Mouse (Mus musculus): ENCODE data around the gene Olfr1040. TPM values are rescaled to one million over a fixed set of nuclear protein-coding genes. Genes with fewer than 3 reads are reported as not detected.
"Not testable (repeated sequence)": the region's sequence is repeated elsewhere in the genome, so short reads cannot be mapped to it uniquely, and the experiment has no call there.

The Olfr1040 gene
- not detected for polyA plus RNA-seq (2012; fragmentation: generic; extraction: Trizol)

DNA sequence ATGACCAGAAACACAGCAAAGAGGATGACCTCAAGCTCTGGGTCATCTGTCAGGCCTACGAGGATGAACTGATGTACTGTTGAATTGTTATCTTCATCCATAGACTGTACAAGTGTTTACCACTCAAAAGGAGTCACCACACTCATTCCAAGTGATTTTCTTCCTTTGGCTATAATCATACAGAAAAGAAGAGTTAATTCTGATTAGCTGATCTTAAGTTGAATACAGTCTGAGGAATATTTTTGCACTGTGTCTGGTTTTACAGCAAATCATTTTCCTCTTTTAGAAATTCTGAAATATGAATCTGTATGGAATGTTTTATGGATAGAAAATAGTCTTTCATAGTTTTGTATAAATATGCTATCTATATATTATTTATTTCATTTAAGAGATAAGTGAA is at the start of gene Olfr1040:
TSS of gene Olfr1040 (minus strand) at position 101 of the 400 bp plus-strand sequence.
- H3K27me3 ChIP-seq (ENCODE audit: control insufficient read depth, insufficient read depth, insufficient read length) = no peaks in the 10 kb centered on the region
- H3K36me3 ChIP-seq (ENCODE audit: control insufficient read depth, insufficient read depth) = no peaks in the 10 kb centered on the region
- H3ac ChIP-seq (ENCODE audit: control insufficient read depth, insufficient read length) = no peak within 1 kb of the TSS
- H3K4me2 ChIP-seq (ENCODE audit: low read depth) = no peak within 1 kb of the TSS
- no peak within 1 kb of the TSS for H3K4me3 ChIP-seq
- no peaks in the 10 kb centered on the region for H3K79me2 ChIP-seq (ENCODE audit: control insufficient read depth, insufficient read depth)
- TF ChIP-seq POLR2AphosphoS2 (IDR thresholded peaks at IDR 0.05; ENCODE audit: insufficient read length, low read depth) (no peak), MYOD1 (IDR thresholded peaks at IDR 0.05; ENCODE audit: control insufficient read depth in 1 of 3, insufficient read length in 2 of 3, low read depth in 2 of 3) (no peak), POLR2A (IDR thresholded peaks at IDR 0.05; ENCODE audit: insufficient read length, low read depth) (no peak), TCF3 (IDR thresholded peaks at IDR 0.05; ENCODE audit: insufficient read length, low read depth) (no peak), REST (IDR thresholded peaks at IDR 0.05; ENCODE audit: insufficient read depth, insufficient read length) (no peak), TCF12 (IDR thresholded peaks at IDR 0.05; ENCODE audit: insufficient read depth, poor library complexity, severe bottlenecking) (no peak), USF1 (IDR thresholded peaks at IDR 0.05; ENCODE audit: low read depth) (no peak), CEBPB (IDR thresholded peaks at IDR 0.05; ENCODE audit: insufficient read depth, poor library complexity, severe bottlenecking) (no peak), MAX (IDR thresholded peaks at IDR 0.05; ENCODE audit: low read depth) (no peak), SRF (IDR thresholded peaks at IDR 0.05; ENCODE audit: control insufficient read depth, insufficient read length, low read depth) (no peak), MYOG (IDR thresholded peaks at IDR 0.05; ENCODE audit: control insufficient read depth in 1 of 3, insufficient read depth in 1 of 3, insufficient read length in 2 of 3, low read depth in 2 of 3) (no peak), E2F4 (IDR thresholded peaks at IDR 0.05; ENCODE audit: insufficient read depth) (no peak)

DNA sequence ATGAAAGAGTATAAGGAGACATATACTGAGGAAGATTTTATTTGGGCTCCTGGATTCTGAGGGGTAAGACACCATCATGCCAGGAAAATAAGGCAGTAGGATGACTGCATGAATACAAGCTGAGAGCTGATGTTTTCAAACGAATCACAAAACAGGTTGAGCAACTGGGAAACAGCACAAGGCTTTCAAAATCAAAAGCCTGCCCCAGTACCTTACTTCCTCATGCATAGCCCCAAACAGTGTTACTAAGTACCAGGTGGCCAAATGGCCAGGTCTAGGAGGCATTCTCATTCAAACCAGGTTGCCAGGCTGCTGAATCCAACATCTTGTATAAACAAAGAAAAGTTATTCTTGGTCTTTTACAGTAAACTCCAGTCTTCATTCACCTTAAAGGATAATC is 49.3 kb upstream of the Olfr1040 start:
- Histone ChIP-seq H3ac (ENCODE audit: control insufficient read depth, insufficient read length) (no peak overlapping the region), H3K4me2 (ENCODE audit: low read depth) (no peak overlapping the region), H3K4me3 (no peak overlapping the region), H3K36me3 (ENCODE audit: control insufficient read depth, insufficient read depth) (no peaks in the 10 kb centered on the region), H3K27me3 (ENCODE audit: control insufficient read depth, insufficient read depth, insufficient read length) (no peaks in the 10 kb centered on the region), H3K79me2 (ENCODE audit: control insufficient read depth, insufficient read depth) (no peaks in the 10 kb centered on the region)
- no peak for TF ChIP-seq TCF3 (IDR thresholded peaks at IDR 0.05; ENCODE audit: insufficient read length, low read depth)
- no peak for TF ChIP-seq MAX (IDR thresholded peaks at IDR 0.05; ENCODE audit: low read depth)

DNA sequence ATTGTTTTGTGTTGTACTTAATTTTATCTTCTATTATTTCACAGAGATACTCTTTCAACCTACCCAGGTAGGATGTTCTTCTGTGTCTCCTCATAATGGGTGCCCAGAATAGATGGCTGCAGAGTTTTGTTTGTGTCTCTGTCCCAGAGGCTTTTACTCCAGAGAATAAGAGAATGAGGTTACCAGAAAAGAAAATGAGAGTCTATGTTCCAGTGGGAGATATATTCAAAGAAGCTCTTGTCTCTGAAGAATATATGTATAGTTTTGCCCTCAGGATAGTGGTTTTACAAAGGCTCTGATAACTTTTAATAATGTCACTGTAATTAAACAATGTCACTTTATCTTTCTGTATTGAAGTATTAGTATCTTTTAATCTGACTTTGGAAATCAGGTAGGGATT is 39.1 kb upstream of the Olfr1040 start, which contains the start of gene Olfr52:
TSS of gene Olfr52 (minus strand) at position 101 of the 400 bp plus-strand sequence.
- no peaks in the 10 kb centered on the region for H3K79me2 ChIP-seq (ENCODE audit: control insufficient read depth, insufficient read depth)
- no peak within 1 kb of the TSS for H3ac ChIP-seq (ENCODE audit: control insufficient read depth, insufficient read length)
- no peaks in the 10 kb centered on the region for H3K36me3 ChIP-seq (ENCODE audit: control insufficient read depth, insufficient read depth)
- no peak within 1 kb of the TSS for H3K4me2 ChIP-seq (ENCODE audit: low read depth)
- no peak within 1 kb of the TSS for H3K4me3 ChIP-seq
- H3K27me3 ChIP-seq (ENCODE audit: control insufficient read depth, insufficient read depth, insufficient read length) = no peaks in the 10 kb centered on the region
- TF ChIP-seq REST (IDR thresholded peaks at IDR 0.05; ENCODE audit: insufficient read depth, insufficient read length) (no peak), CEBPB (IDR thresholded peaks at IDR 0.05; ENCODE audit: insufficient read depth, poor library complexity, severe bottlenecking) (no peak), MYOG (IDR thresholded peaks at IDR 0.05; ENCODE audit: control insufficient read depth in 1 of 3, insufficient read depth in 1 of 3, insufficient read length in 2 of 3, low read depth in 2 of 3) (no peak)

DNA sequence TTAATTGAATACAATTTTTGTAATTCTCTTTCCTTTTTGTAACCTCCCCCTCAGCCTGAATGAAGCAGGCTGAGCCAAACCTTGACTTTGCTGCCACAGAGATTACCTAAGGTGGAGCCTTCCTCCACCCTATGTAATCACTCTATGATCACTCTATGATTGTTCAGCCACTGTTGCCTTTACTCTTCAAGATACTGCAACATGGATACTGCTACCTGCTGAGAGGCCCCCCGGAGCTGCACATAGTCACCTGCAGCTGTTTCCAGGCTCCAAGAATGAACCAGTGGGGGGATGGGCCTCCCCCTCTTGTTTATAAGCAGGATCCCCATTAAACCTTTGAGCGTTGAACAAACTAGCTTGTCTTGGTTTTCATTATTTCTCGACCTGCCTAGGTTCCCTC is 33.4 kb upstream of the Olfr1040 start:
- H3K27me3 ChIP-seq (ENCODE audit: control insufficient read depth, insufficient read depth, insufficient read length) = no peaks in the 10 kb centered on the region
- H3K4me2 ChIP-seq (ENCODE audit: low read depth) = no peak overlapping the region
- H3K36me3 ChIP-seq (ENCODE audit: control insufficient read depth, insufficient read depth) = no peaks in the 10 kb centered on the region
- H3K79me2 ChIP-seq (ENCODE audit: control insufficient read depth, insufficient read depth) = no peaks in the 10 kb centered on the region
- H3ac ChIP-seq (ENCODE audit: control insufficient read depth, insufficient read length) = no peak overlapping the region
- no peak overlapping the region for H3K4me3 ChIP-seq
- no peak for TF ChIP-seq MAX (IDR thresholded peaks at IDR 0.05; ENCODE audit: low read depth)
- TF ChIP-seq TCF12 (IDR thresholded peaks at IDR 0.05; ENCODE audit: insufficient read depth, poor library complexity, severe bottlenecking) = no peak
- TF ChIP-seq REST (IDR thresholded peaks at IDR 0.05; ENCODE audit: insufficient read depth, insufficient read length) = no peak
- no peak for TF ChIP-seq TCF3 (IDR thresholded peaks at IDR 0.05; ENCODE audit: insufficient read length, low read depth)
- TF ChIP-seq POLR2AphosphoS2 (IDR thresholded peaks at IDR 0.05; ENCODE audit: insufficient read length, low read depth) = no peak
- no peak for TF ChIP-seq E2F4 (IDR thresholded peaks at IDR 0.05; ENCODE audit: insufficient read depth)
- TF ChIP-seq SRF (IDR thresholded peaks at IDR 0.05; ENCODE audit: control insufficient read depth, insufficient read length, low read depth) = no peak
- TF ChIP-seq MYOG (IDR thresholded peaks at IDR 0.05; ENCODE audit: control insufficient read depth in 1 of 3, insufficient read depth in 1 of 3, insufficient read length in 2 of 3, low read depth in 2 of 3) = no peak

DNA sequence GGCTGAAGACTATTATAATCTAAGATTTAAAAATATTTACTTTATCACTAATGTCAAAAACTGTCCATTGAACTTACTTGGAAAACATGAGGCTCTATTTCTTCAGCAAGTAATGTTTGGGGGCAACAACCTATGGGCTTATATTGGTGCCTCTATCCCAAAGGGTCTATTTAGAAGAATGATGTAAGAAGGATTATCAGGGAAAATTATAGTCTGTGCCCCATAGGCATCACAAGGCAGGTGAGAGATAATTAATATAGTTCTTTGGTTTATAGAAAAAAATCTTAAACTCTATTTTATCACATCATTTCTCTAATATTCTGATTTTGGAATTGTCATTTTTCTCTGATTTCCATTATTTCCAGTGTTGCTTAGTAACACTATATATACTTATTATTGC is 31.2 kb upstream of the Olfr1040 start, which contains the start of gene Olfr1044:
TSS of gene Olfr1044 (minus strand) at position 101 of the 400 bp plus-strand sequence.
- no peak within 1 kb of the TSS for H3ac ChIP-seq (ENCODE audit: control insufficient read depth, insufficient read length)
- TF ChIP-seq REST (IDR thresholded peaks at IDR 0.05; ENCODE audit: insufficient read depth, insufficient read length) (no peak), MYOD1 (IDR thresholded peaks at IDR 0.05; ENCODE audit: control insufficient read depth in 1 of 3, insufficient read length in 2 of 3, low read depth in 2 of 3) (no peak), MAX (IDR thresholded peaks at IDR 0.05; ENCODE audit: low read depth) (no peak), POLR2A (IDR thresholded peaks at IDR 0.05; ENCODE audit: insufficient read length, low read depth) (no peak)
- no peaks in the 10 kb centered on the region for H3K27me3 ChIP-seq (ENCODE audit: control insufficient read depth, insufficient read depth, insufficient read length)
- H3K79me2 ChIP-seq (ENCODE audit: control insufficient read depth, insufficient read depth) = no peaks in the 10 kb centered on the region
- no peak within 1 kb of the TSS for H3K4me3 ChIP-seq
- no peak within 1 kb of the TSS for H3K4me2 ChIP-seq (ENCODE audit: low read depth)
- H3K36me3 ChIP-seq (ENCODE audit: control insufficient read depth, insufficient read depth) = no peaks in the 10 kb centered on the region

DNA sequence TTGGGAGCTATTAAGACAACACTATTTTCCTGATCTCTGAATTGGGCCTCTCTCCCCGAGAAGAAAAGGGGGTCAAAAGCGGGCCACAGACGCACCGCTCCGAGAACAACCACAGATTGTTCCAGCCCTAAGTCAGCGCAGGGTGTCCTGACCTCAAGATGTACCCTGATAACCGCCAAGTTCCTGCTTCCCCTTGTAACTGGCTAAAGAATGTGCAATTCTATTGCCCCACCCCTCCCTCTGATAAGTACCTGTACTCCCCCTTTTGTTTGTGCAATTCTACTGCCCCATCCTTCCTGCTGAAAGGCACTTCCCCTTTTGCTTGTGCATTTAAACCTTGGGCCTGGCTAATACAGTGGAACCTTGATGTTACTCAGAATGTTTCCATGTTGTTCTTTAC is 28.9 kb upstream of the Olfr1040 start:
- not testable (repeated sequence) for H3K79me2 ChIP-seq (ENCODE audit: control insufficient read depth, insufficient read depth); H3K27me3 ChIP-seq (ENCODE audit: control insufficient read depth, insufficient read depth, insufficient read length); H3K4me2 ChIP-seq (ENCODE audit: low read depth); H3K4me3 ChIP-seq; H3K36me3 ChIP-seq (ENCODE audit: control insufficient read depth, insufficient read depth); H3ac ChIP-seq (ENCODE audit: control insufficient read depth, insufficient read length)

All from myocyte (in vitro differentiated cells).